Mouse (Mus musculus): Measurements from ENCODE around the gene Leng9.

Leng9 gene

GRCm38 (mm10) chr7:4124856-4125255 lies 25.3 kb downstream of the Leng9 start:
- no peak for DNase-seq (ENCODE audit: low read depth in 1 of 2, low spot score in 2 of 2)

DNA sequence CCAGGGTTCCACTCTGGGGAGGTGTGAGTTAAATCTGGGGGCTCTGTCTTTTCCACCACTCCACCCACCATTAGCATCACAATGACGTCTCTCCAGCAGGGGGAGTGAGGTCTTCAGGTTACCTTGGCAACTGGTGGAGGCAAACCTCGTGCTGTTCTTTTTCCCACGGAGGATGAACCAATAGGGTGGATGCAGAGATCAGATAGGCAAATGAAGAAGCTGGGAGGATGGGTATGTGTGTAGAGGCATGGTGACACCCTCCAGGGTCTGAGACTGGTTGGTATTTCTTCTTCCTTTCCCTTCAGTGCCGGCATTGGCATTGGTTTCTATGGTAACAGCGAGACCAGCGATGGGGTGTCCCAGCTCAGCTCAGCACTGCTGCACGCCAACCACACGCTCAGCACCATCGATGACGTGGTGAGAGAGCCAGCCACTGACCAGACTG lies 25.8 kb downstream of the Leng9 start:
- DNase-seq (ENCODE audit: low read depth in 1 of 2, low spot score in 2 of 2): no peak

- no peak for DNase-seq (ENCODE audit: low read depth in 1 of 2, low spot score in 2 of 2)
Observed at GRCm38 (mm10) chr7:4123732-4124131, 26.4 kb downstream of the Leng9 start.

DNA sequence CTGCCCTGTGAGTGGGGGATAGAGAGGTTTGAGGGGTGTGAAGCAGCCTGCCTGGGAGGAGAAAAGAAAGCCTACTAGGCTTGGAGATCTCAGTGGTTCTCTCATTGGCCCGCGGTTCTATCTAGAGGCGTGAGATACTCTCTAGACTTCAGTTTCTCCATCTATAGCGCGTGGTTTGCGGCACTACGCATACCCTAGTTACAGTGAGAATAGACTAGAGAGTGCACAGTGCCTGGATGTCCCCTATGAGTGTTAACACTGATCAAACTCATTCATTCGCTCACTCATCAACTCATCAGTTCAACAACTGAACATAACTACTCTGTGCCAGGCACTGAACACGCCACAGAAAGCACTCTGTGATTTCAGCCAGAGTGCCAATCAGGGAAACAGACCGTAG lies 27.4 kb downstream of the Leng9 start:
- no peak for DNase-seq (ENCODE audit: low read depth in 1 of 2, low spot score in 2 of 2)

- no peak for DNase-seq (ENCODE audit: low read depth in 1 of 2, low spot score in 2 of 2)
Observed at GRCm38 (mm10) chr7:4122076-4122768, 28.0 kb downstream of the Leng9 start.

DNA sequence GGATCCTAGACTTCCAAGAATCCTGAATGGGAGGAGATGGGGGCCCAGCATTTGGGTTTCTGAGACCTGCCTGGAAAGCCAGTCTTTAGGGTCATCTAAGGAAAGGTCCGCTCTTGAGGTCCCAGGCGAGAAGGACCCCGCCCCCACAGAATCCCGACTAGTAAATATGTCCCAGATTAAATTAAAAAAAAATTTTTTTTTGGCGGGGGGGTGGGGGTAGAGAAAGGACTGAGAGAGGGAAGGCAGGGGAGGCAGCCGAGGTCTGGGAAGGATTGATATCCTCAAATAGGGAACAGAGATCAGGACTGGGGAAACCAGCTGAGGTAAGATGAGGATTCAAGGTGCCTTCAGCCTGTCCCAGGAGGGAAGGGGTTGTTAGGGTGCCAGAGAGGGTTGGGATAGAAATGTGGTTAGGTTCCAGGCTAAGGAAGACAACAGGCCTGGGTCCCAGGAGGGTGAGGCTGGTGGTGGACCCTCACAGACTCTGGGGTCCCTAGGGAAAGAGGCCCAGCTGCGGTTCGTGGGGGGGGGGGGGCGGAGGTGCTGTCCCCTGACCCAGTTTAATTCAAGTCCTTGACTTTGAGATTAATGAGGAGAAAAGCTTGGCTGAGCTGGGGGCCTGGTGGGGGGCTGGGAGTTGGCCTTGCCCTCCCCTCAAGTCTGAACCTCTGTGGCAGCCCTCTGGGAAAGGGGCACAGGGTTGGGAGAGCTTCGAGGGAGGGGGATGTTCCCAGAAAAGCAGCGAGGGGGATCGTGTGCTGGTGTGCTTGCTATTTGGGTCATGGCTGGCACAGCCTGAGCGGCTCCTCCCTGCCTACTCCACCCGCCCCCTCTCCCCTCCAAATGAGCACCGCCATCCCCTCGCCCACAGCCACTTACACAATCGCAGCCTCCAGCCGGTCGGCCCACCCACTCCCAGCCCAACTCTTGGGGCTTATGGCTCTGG lies 29.9 kb downstream of the Leng9 start:
- no peak for DNase-seq (ENCODE audit: low read depth in 1 of 2, low spot score in 2 of 2)

- DNase-seq (ENCODE audit: low read depth in 1 of 2, low spot score in 2 of 2): no peak
Observed at GRCm38 (mm10) chr7:4119344-4119902, 30.8 kb downstream of the Leng9 start, which contains the start of gene Ttyh1. Ttyh1 (plus strand) TSS chr7:4119408.

DNA sequence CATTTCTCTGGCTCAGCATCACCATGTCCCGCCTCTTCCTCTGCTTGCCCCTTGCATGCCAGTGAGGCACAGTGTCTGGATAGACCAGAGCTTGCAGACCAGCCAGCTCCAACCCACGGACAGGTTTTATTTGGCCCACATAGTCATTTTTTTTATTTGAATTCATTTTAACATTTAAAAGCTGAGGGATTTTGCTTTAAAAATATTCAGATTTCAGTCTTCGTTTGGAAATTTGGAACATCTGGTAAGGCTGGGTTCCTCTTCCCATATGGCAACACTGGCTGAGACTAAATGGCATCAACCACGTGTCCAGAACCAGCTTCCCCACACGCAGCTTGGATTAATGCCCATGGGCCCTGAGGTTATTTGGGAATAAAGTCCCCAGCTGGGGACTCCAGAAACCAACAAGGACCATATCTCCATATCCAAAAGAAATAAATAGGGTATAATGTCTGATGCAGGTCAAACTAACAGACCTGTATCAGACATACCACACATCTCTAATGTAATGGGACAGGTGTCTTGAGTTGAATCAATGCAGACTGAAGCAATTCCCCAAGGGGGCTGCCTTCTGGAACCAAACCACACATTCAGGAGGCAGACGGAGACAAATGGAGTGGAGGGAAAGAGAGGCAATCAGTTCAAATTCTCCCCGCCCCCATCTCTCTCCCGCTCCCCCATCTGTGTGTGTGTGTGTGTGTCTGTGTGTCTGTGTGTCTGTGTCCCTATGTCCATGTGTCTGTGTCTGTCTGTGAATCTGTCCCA lies 32.9 kb downstream of the Leng9 start:
- DNase-seq (ENCODE audit: low read depth in 1 of 2, low spot score in 2 of 2): no peak

DNA sequence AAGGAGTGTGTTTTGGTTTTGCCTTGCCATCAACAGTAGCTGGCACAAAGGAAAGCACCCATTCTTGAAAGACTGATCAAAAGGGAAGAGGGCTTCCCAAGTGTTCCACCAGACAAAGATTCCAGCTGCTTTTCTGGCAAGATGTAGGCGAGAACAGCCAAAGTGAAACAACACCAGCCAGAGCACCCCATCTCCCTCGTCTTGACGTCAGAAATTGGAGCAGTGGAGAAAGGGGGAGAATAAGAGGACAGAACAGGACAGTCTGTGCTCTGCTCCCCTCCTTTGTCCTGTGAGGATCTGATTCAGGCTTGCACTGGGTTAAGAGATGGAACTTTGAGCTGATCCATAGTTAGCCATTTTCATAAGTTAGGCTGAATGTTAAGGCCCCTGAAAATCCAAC lies 38.4 kb downstream of the Leng9 start:
- no peak for DNase-seq (ENCODE audit: low read depth in 1 of 2, low spot score in 2 of 2)

DNA sequence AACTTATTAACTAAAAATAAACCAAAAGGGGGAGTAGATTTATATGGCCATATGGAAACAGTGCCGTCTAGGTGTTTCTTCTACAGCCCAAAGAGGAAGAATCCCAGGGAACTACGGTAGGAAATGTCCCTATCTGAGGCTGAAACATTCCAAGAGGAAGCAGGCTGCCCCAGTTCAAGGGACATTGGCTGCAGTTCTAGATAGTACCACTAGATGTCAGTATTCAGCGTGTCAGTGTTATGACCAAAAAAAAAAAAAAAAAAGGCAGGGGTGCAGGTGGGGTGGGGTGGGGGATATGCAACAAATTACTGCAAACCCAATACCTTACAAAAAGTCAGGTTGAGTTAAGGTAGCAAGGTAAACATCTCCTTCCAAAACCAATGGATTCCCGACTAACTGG lies 46.8 kb downstream of the Leng9 start:
- DNase-seq (ENCODE audit: low read depth in 1 of 2, low spot score in 2 of 2): no peak

GRCm38 (mm10) chr7:4101144-4101543 lies 49.0 kb downstream of the Leng9 start:
- DNase-seq (ENCODE audit: low read depth in 1 of 2, low spot score in 2 of 2): no peak

DNA sequence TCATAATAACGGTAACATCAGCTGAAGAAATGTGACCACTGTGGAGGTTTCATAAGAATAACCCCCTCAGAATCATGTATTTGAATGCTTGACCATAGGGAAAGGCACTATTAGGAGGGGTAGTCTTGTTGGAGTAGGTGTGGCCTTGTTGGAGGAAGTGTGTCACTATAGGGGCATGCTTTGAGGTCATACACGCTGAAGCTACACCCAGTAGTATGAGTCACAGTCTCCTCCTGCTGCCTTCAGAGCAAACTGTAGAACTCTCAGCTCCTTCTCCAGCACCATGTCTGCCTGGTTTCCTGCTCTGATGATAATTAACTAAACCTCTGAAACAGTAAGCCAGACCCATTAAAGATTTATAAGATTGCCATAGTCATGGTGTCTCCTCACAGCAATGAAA lies 51.3 kb downstream of the Leng9 start:
- no peak for DNase-seq (ENCODE audit: low read depth in 1 of 2, low spot score in 2 of 2)

DNA sequence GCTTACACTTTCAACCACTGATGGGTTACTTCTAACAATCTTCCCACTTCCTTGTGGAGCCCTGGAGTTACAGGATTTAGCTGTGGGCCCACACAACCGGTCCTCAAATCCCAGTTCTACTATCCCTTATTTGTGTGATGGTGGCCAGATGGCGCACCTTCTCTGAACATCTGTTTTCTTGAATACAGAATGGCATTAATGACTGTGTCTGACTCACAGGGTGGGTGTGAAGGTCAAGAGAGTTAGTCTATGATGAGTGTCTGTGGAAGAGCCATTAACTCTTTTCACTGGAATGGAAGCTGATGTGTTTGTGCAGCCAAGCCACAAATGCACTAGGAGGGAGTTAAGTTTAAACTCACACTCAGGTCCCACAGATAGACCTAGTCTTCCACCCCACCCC lies 51.9 kb downstream of the Leng9 start:
- no peak for DNase-seq (ENCODE audit: low read depth in 1 of 2, low spot score in 2 of 2)

Data from monocyte, adult 2 months (primary cell).